Mouse (Mus musculus): ENCODE data around the gene Tmem206. TPM values are rescaled to one million over a fixed set of nuclear protein-coding genes. Genes with fewer than 3 reads are reported as not detected.

Gene Tmem206
- polyA plus RNA-seq, 1 experiment = 0.50 TPM

DNA sequence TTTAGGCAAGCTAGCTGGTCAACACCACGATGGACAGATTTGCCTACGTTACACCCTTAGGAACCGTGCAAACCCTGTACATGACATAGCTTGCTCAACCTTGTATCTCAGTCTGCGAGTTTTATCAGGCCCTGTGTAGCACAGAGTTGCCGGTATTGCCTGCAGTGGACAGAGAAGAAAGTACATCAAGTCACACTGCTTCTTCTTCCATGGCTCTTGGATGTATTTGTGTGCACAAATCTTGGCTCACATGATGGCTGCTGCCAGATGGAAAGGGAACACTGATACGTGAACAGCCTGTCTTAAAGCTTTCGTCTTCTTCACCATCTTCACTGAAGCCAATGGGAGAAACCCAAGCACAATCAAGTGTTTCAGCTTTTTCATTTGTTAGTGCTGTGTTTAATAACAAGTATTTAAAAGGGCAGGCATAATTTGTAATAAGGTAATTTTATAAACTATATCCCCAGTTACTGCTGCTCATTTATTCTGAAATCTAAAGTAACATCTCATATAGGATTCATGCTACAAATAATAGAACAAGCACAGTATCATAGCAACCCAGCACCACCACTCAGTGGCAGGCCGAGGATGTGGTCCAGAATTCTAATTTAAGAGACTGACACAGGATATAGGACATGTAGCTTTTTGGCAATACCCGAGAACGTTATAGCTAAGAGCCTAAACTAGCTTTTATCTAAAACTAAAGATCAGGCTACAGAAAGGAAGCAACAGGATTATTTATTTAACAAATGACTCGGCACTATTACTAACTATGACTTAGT lies 56.4 kb downstream of the Tmem206 start:
- peaks cover 6% of the 10 kb centered on the region for H3K36me3 ChIP-seq (ENCODE audit: control insufficient read depth)
- H3K4me1 ChIP-seq (ENCODE audit: control insufficient read depth) = peaks cover 23% of the 10 kb centered on the region
- no peak overlapping the region for H3K4me3 ChIP-seq (replicated peaks)
- H3K9me3 ChIP-seq (ENCODE audit: control insufficient read depth, low read length) = no peaks in the 10 kb centered on the region
- no peak for TF ChIP-seq GATA1 (IDR thresholded peaks at IDR 0.05; ENCODE audit: low read length)
- no peak for TF ChIP-seq TAL1 (IDR thresholded peaks at IDR 0.05; ENCODE audit: low read length)
- H3K27me3 ChIP-seq (ENCODE audit: control insufficient read depth) = no peaks in the 10 kb centered on the region

DNA sequence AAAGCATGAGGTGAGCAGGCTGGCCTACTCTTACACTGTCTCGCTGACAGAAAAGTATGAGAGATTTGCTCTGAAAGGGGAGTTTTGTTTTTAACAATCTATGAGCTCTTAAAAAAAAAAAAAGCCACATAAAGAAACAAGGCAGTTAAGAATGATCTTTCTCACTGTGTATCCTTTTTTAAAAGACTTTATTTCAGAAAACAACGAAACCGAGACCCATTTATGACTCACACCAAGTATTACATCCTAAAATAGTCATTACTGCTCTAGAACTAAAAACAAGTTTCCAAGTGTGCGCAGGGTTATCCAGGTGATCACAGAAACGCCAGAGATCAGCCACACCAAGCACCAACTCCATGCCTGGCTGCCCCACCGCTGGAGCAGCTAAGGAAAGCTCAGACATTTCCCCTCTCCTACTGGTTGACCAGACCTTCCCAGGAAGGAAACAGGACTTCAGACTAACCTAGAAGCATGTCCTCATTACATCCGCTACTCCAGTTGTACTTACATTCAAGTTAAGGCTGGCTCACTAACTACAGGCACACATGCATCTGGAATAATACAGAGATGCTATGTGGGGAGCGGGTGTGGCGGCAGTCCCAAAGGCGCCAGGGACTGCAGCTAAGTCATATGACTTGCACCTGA lies 59.2 kb downstream of the Tmem206 start:
- H3K9me3 ChIP-seq (ENCODE audit: control insufficient read depth, low read length) = no peaks in the 10 kb centered on the region
- no peak for TF ChIP-seq TAL1 (IDR thresholded peaks at IDR 0.05; ENCODE audit: low read length)
- no peak for TF ChIP-seq GATA1 (IDR thresholded peaks at IDR 0.05; ENCODE audit: low read length)
- H3K4me1 ChIP-seq (ENCODE audit: control insufficient read depth) = peaks cover 13% of the 10 kb centered on the region
- H3K36me3 ChIP-seq (ENCODE audit: control insufficient read depth) = peaks cover 9% of the 10 kb centered on the region
- no peak overlapping the region for H3K4me3 ChIP-seq (replicated peaks)
- no peaks in the 10 kb centered on the region for H3K27me3 ChIP-seq (ENCODE audit: control insufficient read depth)

GRCm38 (mm10) chr1:191391311-191391710 lies 65.6 kb downstream of the Tmem206 start:
- Histone ChIP-seq H3K9me3 (ENCODE audit: control insufficient read depth, low read length) (no peaks in the 10 kb centered on the region), H3K4me3 (replicated peaks) (no peak overlapping the region), H3K27me3 (ENCODE audit: control insufficient read depth) (peaks cover 3% of the 10 kb centered on the region), H3K4me1 (ENCODE audit: control insufficient read depth) (peaks cover 42% of the 10 kb centered on the region), H3K36me3 (ENCODE audit: control insufficient read depth) (peaks cover 3% of the 10 kb centered on the region)
- TF ChIP-seq GATA1 (IDR thresholded peaks at IDR 0.05; ENCODE audit: low read length) (no peak), TAL1 (IDR thresholded peaks at IDR 0.05; ENCODE audit: low read length) (no peak)

DNA sequence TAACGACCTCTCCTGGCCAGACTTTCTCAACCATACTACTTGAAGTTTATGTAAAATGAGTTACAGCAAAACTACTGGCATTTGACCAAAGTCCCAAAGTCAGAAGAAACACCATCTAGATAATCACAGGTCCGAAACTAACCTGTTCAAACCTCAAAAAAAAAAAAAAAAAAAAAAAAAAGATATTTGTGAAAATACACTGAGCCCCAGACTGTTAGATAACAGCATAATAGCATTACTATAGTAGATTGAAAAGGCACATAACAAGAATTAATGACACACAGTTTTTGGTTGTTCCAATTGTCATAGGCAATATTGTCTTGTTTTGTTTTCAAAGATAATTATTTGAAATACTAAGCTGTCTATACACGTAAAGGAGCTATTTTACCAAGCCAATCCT lies 67.8 kb downstream of the Tmem206 start:
- H3K9me3 ChIP-seq (ENCODE audit: control insufficient read depth, low read length) = no peaks in the 10 kb centered on the region
- no peak overlapping the region for H3K4me3 ChIP-seq (replicated peaks)
- peaks cover 3% of the 10 kb centered on the region for H3K27me3 ChIP-seq (ENCODE audit: control insufficient read depth)
- peaks cover 3% of the 10 kb centered on the region for H3K36me3 ChIP-seq (ENCODE audit: control insufficient read depth)
- H3K4me1 ChIP-seq (ENCODE audit: control insufficient read depth) = peaks cover 48% of the 10 kb centered on the region
- TF ChIP-seq TAL1 (IDR thresholded peaks at IDR 0.05; ENCODE audit: low read length) (no peak), GATA1 (IDR thresholded peaks at IDR 0.05; ENCODE audit: low read length) (no peak)

GRCm38 (mm10) chr1:191394126-191394525 lies 68.4 kb downstream of the Tmem206 start:
- peaks cover 48% of the 10 kb centered on the region for H3K4me1 ChIP-seq (ENCODE audit: control insufficient read depth)
- no peaks in the 10 kb centered on the region; the same call in 1 of the 2 replicates for H3K36me3 ChIP-seq (ENCODE audit: control insufficient read depth)

DNA sequence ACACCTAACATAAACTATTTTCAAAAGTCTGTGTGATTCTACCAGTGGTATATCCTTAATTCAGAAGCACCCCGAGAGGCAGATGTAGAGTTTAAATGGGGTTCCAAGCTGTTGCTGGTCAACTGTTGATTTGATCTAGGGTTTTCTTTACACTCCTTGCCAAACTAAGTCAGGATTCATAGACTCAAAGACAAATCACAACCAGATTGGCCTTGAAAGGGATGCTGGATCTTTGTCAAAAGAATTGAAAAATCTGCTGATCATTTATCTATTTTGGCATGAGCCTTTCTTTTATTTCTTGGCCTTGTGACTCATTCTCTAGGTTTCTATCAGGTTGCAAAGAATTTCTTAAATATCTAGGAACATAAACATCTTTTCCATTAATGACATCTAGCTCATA lies 69.5 kb downstream of the Tmem206 start:
- H3K4me1 ChIP-seq (ENCODE audit: control insufficient read depth) = peaks cover 48% of the 10 kb centered on the region
- TF ChIP-seq GATA1 (IDR thresholded peaks at IDR 0.05; ENCODE audit: low read length) (no peak), TAL1 (IDR thresholded peaks at IDR 0.05; ENCODE audit: low read length) (no peak)

More at GRCm38 (mm10) chr1:191394126-191394525, 68.4 kb downstream of the Tmem206 start:
- peak overlapping the region; percentile 78 for H3K4me3 ChIP-seq (replicated peaks)
- TF ChIP-seq TAL1 (IDR thresholded peaks at IDR 0.05; ENCODE audit: low read length) (no peak), GATA1 (IDR thresholded peaks at IDR 0.05; ENCODE audit: low read length) (no peak)
- H3K27me3 ChIP-seq (ENCODE audit: control insufficient read depth) = peaks cover 3% of the 10 kb centered on the region
- no peaks in the 10 kb centered on the region for H3K9me3 ChIP-seq (ENCODE audit: control insufficient read depth, low read length)

GRCm38 (mm10) chr1:191395871-191396433 lies 70.2 kb downstream of the Tmem206 start:
- peak overlapping the region; percentile 78 for H3K4me3 ChIP-seq (replicated peaks)
- TF ChIP-seq TAL1 (IDR thresholded peaks at IDR 0.05; ENCODE audit: low read length) = no peak
- TF ChIP-seq GATA1 (IDR thresholded peaks at IDR 0.05; ENCODE audit: low read length) = no peak
- no peaks in the 10 kb centered on the region for H3K9me3 ChIP-seq (ENCODE audit: control insufficient read depth, low read length)

More for the DNA sequence above, 69.5 kb downstream of the Tmem206 start:
- Histone ChIP-seq H3K36me3 (ENCODE audit: control insufficient read depth) (no peaks in the 10 kb centered on the region; the same call in 1 of the 2 replicates), H3K27me3 (ENCODE audit: control insufficient read depth) (peaks cover 3% of the 10 kb centered on the region), H3K4me3 (replicated peaks) (peak overlapping the region; percentile 78), H3K9me3 (ENCODE audit: control insufficient read depth, low read length) (no peaks in the 10 kb centered on the region)

DNA sequence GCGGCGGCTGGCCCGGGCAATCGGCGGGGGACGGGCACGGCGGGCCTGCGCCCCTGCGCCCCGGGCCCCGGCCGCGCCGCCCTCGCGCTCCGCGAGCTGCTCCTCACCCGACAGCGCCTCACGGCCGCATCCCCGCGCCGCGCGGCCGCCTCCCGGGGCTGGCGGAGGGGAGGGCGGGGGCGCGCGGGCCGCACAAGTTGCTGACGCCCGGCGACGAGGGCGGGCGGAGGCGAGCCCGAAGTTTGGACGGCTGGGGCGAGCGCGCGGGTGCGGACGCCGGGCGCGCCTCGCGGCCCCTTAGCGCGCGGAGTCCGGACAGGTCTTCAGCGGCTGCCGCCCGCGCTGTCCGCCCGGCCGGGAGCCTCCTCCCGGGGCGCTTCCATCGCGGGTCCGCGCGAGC lies 70.7 kb downstream of the Tmem206 start:
- no peak for TF ChIP-seq GATA1 (IDR thresholded peaks at IDR 0.05; ENCODE audit: low read length)
- no peak for TF ChIP-seq TAL1 (IDR thresholded peaks at IDR 0.05; ENCODE audit: low read length)
- Histone ChIP-seq H3K4me1 (ENCODE audit: control insufficient read depth) (peaks cover 43% of the 10 kb centered on the region), H3K9me3 (ENCODE audit: control insufficient read depth, low read length) (no peaks in the 10 kb centered on the region), H3K27me3 (ENCODE audit: control insufficient read depth) (peaks cover 3% of the 10 kb centered on the region), H3K4me3 (replicated peaks) (peak overlapping the region; percentile 78), H3K36me3 (ENCODE audit: control insufficient read depth) (no peaks in the 10 kb centered on the region; the same call in 1 of the 2 replicates)

More at GRCm38 (mm10) chr1:191395871-191396433, 70.2 kb downstream of the Tmem206 start:
- Histone ChIP-seq H3K4me1 (ENCODE audit: control insufficient read depth) (peaks cover 48% of the 10 kb centered on the region), H3K36me3 (ENCODE audit: control insufficient read depth) (no peaks in the 10 kb centered on the region; the same call in 1 of the 2 replicates), H3K27me3 (ENCODE audit: control insufficient read depth) (peaks cover 3% of the 10 kb centered on the region)
